Mouse (Mus musculus) frontal cortex, postnatal 10 days (tissue): ENCODE results near the gene Stam2.

ENCODE experiments used
- DNase-seq, 2 experiments: peaks; one replicate each; pipeline ENCODE4 v3.0.0; 2022; ENCODE audit warnings: low spot score in 2 of 2, mixed read lengths in 1 of 2

Gene Stam2

DNA sequence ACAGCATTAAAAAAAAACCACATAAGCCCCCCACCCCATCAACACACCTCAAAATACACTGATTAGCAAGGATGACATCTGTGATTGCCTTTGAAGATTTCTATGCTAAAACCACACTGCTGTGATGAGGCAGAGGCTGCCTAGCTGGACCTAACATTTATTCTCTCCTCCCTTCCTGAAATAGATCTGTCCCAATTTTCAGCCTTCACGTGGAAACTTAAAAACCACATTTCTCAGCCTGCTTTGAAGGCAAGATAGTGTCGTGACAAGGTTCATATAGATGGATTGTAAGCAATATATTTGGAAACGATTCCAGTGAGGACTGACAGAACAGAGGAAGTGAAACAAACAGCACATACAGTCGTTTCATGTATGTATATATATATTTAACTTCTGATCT, 87.5 kb downstream of the Stam2 start:
- no peak for DNase-seq

DNA sequence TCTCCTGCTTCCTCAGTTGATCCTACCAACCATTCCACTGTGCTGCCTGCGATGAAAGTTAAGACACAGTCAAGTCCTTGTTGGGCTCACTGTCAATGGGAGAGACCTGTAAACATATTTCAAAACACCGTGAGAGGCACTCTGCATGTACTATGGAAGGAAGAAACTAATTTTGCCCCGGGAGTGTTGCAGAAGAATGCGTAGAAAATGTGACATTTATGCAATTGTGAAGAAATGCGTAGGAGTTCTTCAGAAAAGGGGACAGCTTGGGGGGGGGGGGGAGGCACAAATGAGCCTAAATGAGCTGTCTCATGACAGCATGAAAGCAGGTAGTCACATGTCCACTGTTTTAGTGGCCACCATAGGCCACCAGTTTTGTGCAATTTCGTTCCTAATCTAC, 90.5 kb downstream of the Stam2 start:
- DNase-seq: no peak

DNA sequence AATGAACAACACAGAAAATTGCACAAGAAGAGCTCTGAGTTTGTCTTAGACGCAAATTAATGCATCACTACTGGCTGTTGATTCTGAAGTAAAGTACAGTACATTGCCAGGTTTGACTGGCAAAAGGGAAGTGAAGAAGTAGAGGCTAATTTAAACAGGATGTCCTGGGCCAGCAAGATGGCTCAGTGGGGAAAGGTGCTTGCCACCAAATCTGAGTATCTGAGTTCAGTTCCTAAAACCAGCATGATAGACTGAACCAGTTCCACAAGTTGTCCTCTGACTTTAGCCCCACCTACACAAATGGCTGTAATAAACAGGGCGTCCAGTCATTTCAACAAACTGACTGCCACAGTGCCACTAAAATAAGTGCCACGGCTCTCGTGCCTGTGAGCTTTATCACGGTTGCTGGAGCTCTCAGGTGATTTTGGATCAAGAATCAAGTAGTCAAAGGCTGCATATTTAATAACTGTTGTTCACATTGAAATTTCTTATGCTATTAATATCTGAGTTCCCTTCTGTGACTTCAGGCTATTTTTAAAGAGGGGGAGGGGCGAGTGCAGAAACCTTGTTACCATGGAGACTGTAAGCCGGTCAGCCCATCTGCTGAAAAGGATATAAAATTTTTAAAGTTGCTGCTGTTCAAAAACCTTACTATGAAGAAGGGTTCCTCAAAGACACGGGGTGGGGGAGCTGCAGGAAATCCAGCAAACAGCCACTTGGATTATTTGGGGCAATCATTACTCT, 94.7 kb downstream of the Stam2 start:
- DNase-seq: peak in 1 of 2 experiments; percentile 33

DNA sequence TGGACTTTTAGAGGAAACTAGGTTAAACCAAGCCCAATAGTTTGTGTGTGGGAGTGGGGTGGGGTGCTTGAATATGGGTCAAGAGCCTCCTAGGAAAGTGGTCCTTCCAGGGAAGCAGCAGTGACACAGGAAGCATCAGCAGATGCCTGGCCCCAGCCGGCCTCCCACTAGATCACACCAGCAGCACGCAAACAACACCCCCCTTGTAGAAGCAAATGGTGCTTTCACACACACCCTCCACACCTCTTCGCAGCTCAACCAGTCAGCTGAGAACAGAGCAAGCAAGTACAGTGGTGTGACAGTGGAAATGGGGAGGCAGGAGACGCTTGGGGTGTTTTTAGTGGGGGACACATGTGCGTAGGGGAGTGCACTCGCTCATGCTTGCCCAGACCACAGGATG, 98.4 kb downstream of the Stam2 start:
- DNase-seq: no peak
